Mouse (Mus musculus): ENCODE measurements around the gene Crhr2. TPM values are rescaled to one million over a fixed set of nuclear protein-coding genes. Genes with fewer than 3 reads are reported as not detected.
A peak's percentile ranks its signal among the peaks of the same experiment; 100 is the strongest.

Gene Crhr2
- total RNA-seq (2015) = not detected in 2 replicates
- total RNA-seq (2017) = not detected in 2 replicates

GRCm38 (mm10) chr6:55132794-55133193, at the start of gene Crhr2:
Gene Crhr2, minus strand, starts transcription at chr6:55133016.
- no peak for ATAC-seq (replicated peaks; ENCODE audit: poor library complexity)

GRCm38 (mm10) chr6:55179560-55179959, 46.7 kb upstream of the Crhr2 start:
- ATAC-seq (replicated peaks; ENCODE audit: poor library complexity) = no peak

GRCm38 (mm10) chr6:55177060-55177732, 44.4 kb upstream of the Crhr2 start:
- ATAC-seq (replicated peaks; ENCODE audit: poor library complexity) = peak; percentile 63; the same call in 1 of the 2 replicates

GRCm38 (mm10) chr6:55175892-55176291, 43.1 kb upstream of the Crhr2 start:
- ATAC-seq (replicated peaks; ENCODE audit: poor library complexity) = no peak

GRCm38 (mm10) chr6:55175456-55175855, 42.6 kb upstream of the Crhr2 start:
- no peak for ATAC-seq (replicated peaks; ENCODE audit: poor library complexity)

- no peak for ATAC-seq (replicated peaks; ENCODE audit: poor library complexity)
Observed at GRCm38 (mm10) chr6:55174741-55175181, 41.9 kb upstream of the Crhr2 start, which contains the start of gene Inmt. Gene Inmt, minus strand, starts transcription at chr6:55175043.

- ATAC-seq (replicated peaks; ENCODE audit: poor library complexity) = no peak
Observed at GRCm38 (mm10) chr6:55173941-55174349, 41.1 kb upstream of the Crhr2 start.

GRCm38 (mm10) chr6:55173171-55173570, 40.4 kb upstream of the Crhr2 start:
- no peak for ATAC-seq (replicated peaks; ENCODE audit: poor library complexity)

- no peak for ATAC-seq (replicated peaks; ENCODE audit: poor library complexity)
Observed at GRCm38 (mm10) chr6:55171638-55172037, 38.8 kb upstream of the Crhr2 start.

GRCm38 (mm10) chr6:55169818-55170217, 37.0 kb upstream of the Crhr2 start:
- ATAC-seq (replicated peaks; ENCODE audit: poor library complexity) = no peak

GRCm38 (mm10) chr6:55166777-55167463, 34.1 kb upstream of the Crhr2 start:
- ATAC-seq (replicated peaks; ENCODE audit: poor library complexity) = peak; percentile 93

- no peak for ATAC-seq (replicated peaks; ENCODE audit: poor library complexity)
Observed at GRCm38 (mm10) chr6:55163046-55163584, 30.3 kb upstream of the Crhr2 start.

- ATAC-seq (replicated peaks; ENCODE audit: poor library complexity) = no peak
Observed at GRCm38 (mm10) chr6:55161311-55161761, 28.5 kb upstream of the Crhr2 start.

GRCm38 (mm10) chr6:55159256-55159655, 26.4 kb upstream of the Crhr2 start:
- ATAC-seq (replicated peaks; ENCODE audit: poor library complexity) = no peak

GRCm38 (mm10) chr6:55152226-55152625, 19.4 kb upstream of the Crhr2 start:
- ATAC-seq (replicated peaks; ENCODE audit: poor library complexity) = no peak

GRCm38 (mm10) chr6:55146138-55146537, 13.3 kb upstream of the Crhr2 start:
- ATAC-seq (replicated peaks; ENCODE audit: poor library complexity) = no peak

GRCm38 (mm10) chr6:55145285-55145684, 12.5 kb upstream of the Crhr2 start:
- ATAC-seq (replicated peaks; ENCODE audit: poor library complexity) = no peak

- no peak for ATAC-seq (replicated peaks; ENCODE audit: poor library complexity)
Observed at GRCm38 (mm10) chr6:55138343-55138742, 5.5 kb upstream of the Crhr2 start.

GRCm38 (mm10) chr6:55133425-55133824, 609 bp upstream of the Crhr2 start:
- ATAC-seq (replicated peaks; ENCODE audit: poor library complexity) = no peak

- ATAC-seq (replicated peaks; ENCODE audit: poor library complexity) = no peak
Observed at GRCm38 (mm10) chr6:55131301-55131700, 1.5 kb downstream of the Crhr2 start.

GRCm38 (mm10) chr6:55130631-55131030, 2.2 kb downstream of the Crhr2 start:
- ATAC-seq (replicated peaks; ENCODE audit: poor library complexity) = no peak

GRCm38 (mm10) chr6:55128391-55128790, 4.4 kb downstream of the Crhr2 start:
- no peak for ATAC-seq (replicated peaks; ENCODE audit: poor library complexity)

All from megakaryocyte progenitor cell, adult 5-6 weeks (primary cell).